Mouse (Mus musculus) CH12.LX (cell line): ENCODE data around the gene Plekhg6.

ENCODE experiments used
- CTCF ChIP-seq, 2 experiments: IDR thresholded peaks in 1 of 2; conservative IDR thresholded peaks in 1 of 2; 2 replicates each; pipeline ENCODE4 v1.5.1; 2011 to 2012; ENCODE audit warnings: low read depth in 2 of 2, low read length in 2 of 2, improper control_type of control experiment in 1 of 2, inconsistent platforms in 1 of 2, mild to moderate bottlenecking in 1 of 2, moderate library complexity in 1 of 2
- HCFC1 ChIP-seq: IDR thresholded peaks from 2 replicates; pipeline ENCODE4 v1.6.1; 2012; ENCODE audit warnings: low read depth, mild to moderate bottlenecking, inconsistent platforms, low read length, improper control_type of control experiment
- MAX ChIP-seq: IDR thresholded peaks from 2 replicates; pipeline ENCODE4 v1.6.1; 2011; ENCODE audit warnings: low read length, improper control_type of control experiment
- TCF12 ChIP-seq: IDR thresholded peaks from 2 replicates; pipeline ENCODE4 v1.6.1; 2014; ENCODE audit warnings: low read depth, mild to moderate bottlenecking, inconsistent platforms, low read length, improper control_type of control experiment
- UBTF ChIP-seq: IDR thresholded peaks from 2 replicates; pipeline ENCODE4 v1.6.1; 2012; ENCODE audit warnings: low read depth, mild to moderate bottlenecking, inconsistent platforms, low read length, improper control_type of control experiment, moderate library complexity
- ZC3H11A ChIP-seq: IDR thresholded peaks from 2 replicates; pipeline ENCODE4 v1.6.1; 2012; ENCODE audit warnings: low read depth, mild to moderate bottlenecking, inconsistent platforms, low read length, improper control_type of control experiment
- ZMIZ1 ChIP-seq: IDR thresholded peaks from 2 replicates; pipeline ENCODE4 v1.6.1; 2012; ENCODE audit warnings: low read depth, mild to moderate bottlenecking, inconsistent platforms, low read length, improper control_type of control experiment

- TF ChIP-seq CTCF (conservative IDR thresholded peaks at IDR 0.05 in 1 of 2, IDR thresholded peaks at IDR 0.05 in 1 of 2; ENCODE audit: low read depth in 2 of 2, low read length in 2 of 2) = no peak
- TF ChIP-seq TCF12 = no peak
- TF ChIP-seq UBTF = no peak
- no peak for TF ChIP-seq HCFC1
- no peak for TF ChIP-seq MAX
- no peak for TF ChIP-seq ZC3H11A
- no peak for TF ChIP-seq ZMIZ1
These were observed 29.1 kb downstream of the Plekhg6 start for GRCm38 (mm10) chr6:125351368-125352045.
